Mouse (Mus musculus) neural tube, embryonic 13.5 days (tissue): ENCODE data around the gene Qrfp. TPM values are rescaled to one million over a fixed set of nuclear protein-coding genes. Genes with fewer than 3 reads are reported as not detected.

Source experiments
- ATAC-seq: fragments of 200-750 bp; cut with Nextera tagmentation; 2 replicates; pipeline ENCODE4 v1.8.0; 2017; ENCODE audit warnings: low read depth, mild to moderate bottlenecking, moderate TSS enrichment, moderate library complexity
- H3K27ac ChIP-seq: fragments of 300-500 bp; sonication (generic); replicated peaks from 2 replicates; pipeline ENCODE4 v1.5.1; 2015; ENCODE audit warnings: moderate library complexity, mild to moderate bottlenecking, inconsistent platforms
- H3K27me3 ChIP-seq: fragments of 300-500 bp; sonication (generic); 2 replicates; pipeline ENCODE4 v1.6.1; 2015; ENCODE audit warnings: mild to moderate bottlenecking, inconsistent platforms
- H3K36me3 ChIP-seq: fragments of 300-500 bp; sonication (generic); 2 replicates; pipeline ENCODE4 v1.6.1; 2015; ENCODE audit warnings: mild to moderate bottlenecking, inconsistent platforms
- H3K4me1 ChIP-seq: fragments of 300-500 bp; sonication (generic); replicated peaks from 2 replicates; pipeline ENCODE4 v1.6.1; 2015; ENCODE audit warnings: inconsistent platforms
- H3K4me2 ChIP-seq: fragments of 300-500 bp; sonication (generic); 2 replicates; pipeline ENCODE4 v1.6.1; 2015; ENCODE audit warnings: inconsistent platforms, mild to moderate bottlenecking, moderate library complexity
- H3K4me3 ChIP-seq: fragments of 300-500 bp; sonication (generic); 2 replicates; pipeline ENCODE4 v1.5.1; 2015; ENCODE audit warnings: mild to moderate bottlenecking, inconsistent platforms
- H3K9ac ChIP-seq: fragments of 300-500 bp; sonication (generic); 2 replicates; pipeline ENCODE4 v1.6.1; 2015; ENCODE audit warnings: moderate library complexity, mild to moderate bottlenecking, inconsistent platforms
- H3K9me3 ChIP-seq: fragments of 300-500 bp; sonication (generic); 2 replicates; pipeline ENCODE4 v1.6.1; 2016; ENCODE audit warnings: inconsistent platforms
- WGBS: fragments of 180-500 bp; shearing (Covaris S2); methylation state at CpG from one replicate; pipeline ENCODE4 v1.1.7; 2015; 5-methylcytosine and 5-hydroxymethylcytosine counted together
- polyA plus RNA-seq: library from polyadenylated mRNA; unstranded; fragments of >200 nt; fragmentation: Nextera tagmentation; extraction: Ambion mirVana; gene quantifications from 2 replicates; pipeline ENCODE4 v1.2.1, GENCODE M21; 2015

Qrfp gene
- polyA plus RNA-seq, 1 experiment from 2014 or later = 0.13 TPM

DNA sequence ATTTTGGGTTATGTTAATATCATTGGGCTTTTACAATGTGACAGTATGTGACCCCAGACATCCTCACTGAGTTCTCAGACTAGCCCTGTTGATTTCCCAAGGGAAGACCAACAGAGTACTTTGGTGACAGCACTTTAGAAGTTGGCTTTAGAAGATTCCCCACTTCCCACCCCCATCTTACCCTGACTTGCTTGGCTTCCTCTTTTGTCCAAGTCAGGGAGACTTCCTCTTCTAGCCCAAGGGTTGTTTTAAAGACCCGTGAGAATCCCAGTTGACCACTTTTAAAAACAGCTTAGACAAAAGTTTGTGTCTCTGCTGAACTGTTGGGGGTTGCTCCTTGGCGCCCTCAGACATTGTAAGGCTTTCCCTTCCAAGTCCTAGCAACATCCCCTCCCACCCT is 47.1 kb downstream of the Qrfp start:
- peaks cover 67% of the 10 kb centered on the region for H3K4me1 ChIP-seq
- no peak for ATAC-seq
- H3K27ac ChIP-seq = 0 out of 2 replicates have a peak overlapping the region, but pooled peaks have one; percentile 23
- no peak overlapping the region for H3K4me3 ChIP-seq
- H3K4me2 ChIP-seq = peak overlapping the region; percentile 86; the same call in 1 of the 2 replicates
- 11% methylated on average over 2 of the region's 2 CpGs for WGBS
- H3K9ac ChIP-seq = no peak overlapping the region
- H3K27me3 ChIP-seq = no peaks in the 10 kb centered on the region
- no peaks in the 10 kb centered on the region for H3K36me3 ChIP-seq
- H3K9me3 ChIP-seq = no peaks in the 10 kb centered on the region

DNA sequence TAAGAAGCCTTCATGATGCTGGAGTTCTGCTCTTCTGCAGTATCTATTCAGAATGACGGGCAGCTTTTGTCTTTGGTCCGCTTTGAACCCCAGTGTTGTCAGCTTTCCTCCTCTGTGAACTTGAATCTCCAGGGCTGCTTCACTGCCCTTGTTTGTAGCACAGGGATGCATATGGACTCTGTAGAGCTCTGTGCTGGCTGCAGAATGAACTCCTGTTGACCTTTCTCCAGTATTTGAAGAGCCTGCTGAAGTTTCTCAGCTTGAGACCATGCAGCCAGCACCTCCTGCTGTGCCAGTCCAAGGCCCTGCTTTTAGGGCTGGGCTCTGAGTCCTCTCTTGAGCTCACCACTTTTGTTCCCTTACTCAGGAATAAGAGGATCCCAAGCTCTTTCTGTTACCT is 47.5 kb downstream of the Qrfp start:
- Histone ChIP-seq H3K9ac (peak overlapping the region; percentile 27; the same call in 1 of the 2 replicates), H3K27me3 (no peaks in the 10 kb centered on the region), H3K36me3 (no peaks in the 10 kb centered on the region), H3K27ac (0 out of 2 replicates have a peak overlapping the region, but pooled peaks have one; percentile 23), H3K4me1 (peaks cover 66% of the 10 kb centered on the region), H3K9me3 (no peaks in the 10 kb centered on the region), H3K4me3 (no peak overlapping the region), H3K4me2 (peak overlapping the region; percentile 86)
- ATAC-seq = no peak
- WGBS = 9% methylated on average over 2 of the region's 2 CpGs

DNA sequence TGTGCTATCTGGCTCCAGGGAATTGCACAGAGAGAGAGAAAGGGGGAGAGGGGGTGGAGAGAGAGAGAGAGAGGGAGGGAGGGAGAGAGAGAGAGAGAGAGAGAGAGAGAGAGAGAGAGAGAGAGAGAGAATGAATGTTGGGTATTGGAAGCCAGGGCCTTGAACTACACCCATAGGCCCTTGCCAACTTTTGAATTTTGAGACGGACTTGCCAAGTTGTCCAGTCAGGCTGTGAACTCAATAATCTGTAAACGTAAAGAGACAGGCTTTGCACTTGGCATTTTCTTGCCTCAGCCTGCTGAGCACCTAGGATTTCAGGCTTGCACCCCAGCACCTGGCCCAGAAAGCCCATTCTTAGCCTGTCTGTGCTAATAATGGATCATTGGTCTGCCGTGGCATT is 48.2 kb downstream of the Qrfp start:
- H3K9me3 ChIP-seq = no peaks in the 10 kb centered on the region
- no peak for ATAC-seq
- WGBS = 22% methylated on average over 3 of the region's 3 CpGs
- no peaks in the 10 kb centered on the region for H3K27me3 ChIP-seq
- peak overlapping the region; percentile 86 for H3K4me2 ChIP-seq
- H3K36me3 ChIP-seq = no peaks in the 10 kb centered on the region
- H3K4me1 ChIP-seq = peaks cover 66% of the 10 kb centered on the region
- peak overlapping the region; percentile 84; the same call in 1 of the 2 replicates for H3K27ac ChIP-seq
- H3K9ac ChIP-seq = peak overlapping the region; percentile 93
- H3K4me3 ChIP-seq = peak overlapping the region; percentile 77

- Histone ChIP-seq H3K9me3 (no peaks in the 10 kb centered on the region), H3K27ac (peak overlapping the region; percentile 84), H3K27me3 (no peaks in the 10 kb centered on the region), H3K36me3 (no peaks in the 10 kb centered on the region), H3K4me3 (peak overlapping the region; percentile 77), H3K9ac (peak overlapping the region; percentile 93), H3K4me2 (peak overlapping the region; percentile 86), H3K4me1 (peaks cover 68% of the 10 kb centered on the region)
- no peak for ATAC-seq
- 6% methylated on average over 4 of the region's 4 CpGs for WGBS
These were observed 48.8 kb downstream of the Qrfp start for GRCm38 (mm10) chr2:31761585-31761984.

DNA sequence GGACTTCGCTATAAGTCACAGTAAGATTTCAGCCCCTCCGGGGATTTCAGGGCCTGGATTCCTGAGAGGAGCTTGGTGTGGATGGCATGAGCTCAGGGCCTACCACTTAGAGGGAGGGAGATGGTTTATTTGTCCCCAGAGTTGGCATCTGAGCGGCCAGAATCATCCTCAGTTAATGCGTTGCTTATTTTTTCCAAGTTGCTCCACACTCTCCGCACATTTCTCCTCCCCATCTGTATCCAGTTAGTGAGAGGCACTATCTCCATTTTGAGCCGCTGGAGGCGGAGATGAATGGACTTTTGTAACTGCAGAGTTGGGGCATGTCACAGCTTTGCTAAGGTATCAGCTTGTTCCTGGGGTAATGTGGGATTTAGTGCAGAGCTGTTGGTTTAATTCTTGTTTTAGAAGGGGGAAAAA is 49.3 kb downstream of the Qrfp start:
- Histone ChIP-seq H3K4me2 (peak overlapping the region; percentile 86), H3K9me3 (no peaks in the 10 kb centered on the region), H3K27ac (peak overlapping the region; percentile 84), H3K4me1 (peaks cover 67% of the 10 kb centered on the region), H3K4me3 (peak overlapping the region; percentile 77), H3K36me3 (no peaks in the 10 kb centered on the region), H3K9ac (peak overlapping the region; percentile 93), H3K27me3 (no peaks in the 10 kb centered on the region)
- ATAC-seq = no peak
- WGBS = 7% methylated on average over 7 of the region's 7 CpGs

- ATAC-seq = no peak
- Histone ChIP-seq H3K4me2 (peak overlapping the region; percentile 86), H3K27me3 (no peaks in the 10 kb centered on the region), H3K9ac (peak overlapping the region; percentile 93), H3K27ac (peak overlapping the region; percentile 84), H3K4me3 (peak overlapping the region; percentile 77), H3K4me1 (peaks cover 61% of the 10 kb centered on the region), H3K9me3 (no peaks in the 10 kb centered on the region), H3K36me3 (no peaks in the 10 kb centered on the region; the same call in 1 of the 2 replicates)
- 3% methylated on average over 1 of the region's 1 CpGs for whole genome bisulfite sequencing
These were observed 49.9 kb downstream of the Qrfp start for GRCm38 (mm10) chr2:31760486-31760885.

DNA sequence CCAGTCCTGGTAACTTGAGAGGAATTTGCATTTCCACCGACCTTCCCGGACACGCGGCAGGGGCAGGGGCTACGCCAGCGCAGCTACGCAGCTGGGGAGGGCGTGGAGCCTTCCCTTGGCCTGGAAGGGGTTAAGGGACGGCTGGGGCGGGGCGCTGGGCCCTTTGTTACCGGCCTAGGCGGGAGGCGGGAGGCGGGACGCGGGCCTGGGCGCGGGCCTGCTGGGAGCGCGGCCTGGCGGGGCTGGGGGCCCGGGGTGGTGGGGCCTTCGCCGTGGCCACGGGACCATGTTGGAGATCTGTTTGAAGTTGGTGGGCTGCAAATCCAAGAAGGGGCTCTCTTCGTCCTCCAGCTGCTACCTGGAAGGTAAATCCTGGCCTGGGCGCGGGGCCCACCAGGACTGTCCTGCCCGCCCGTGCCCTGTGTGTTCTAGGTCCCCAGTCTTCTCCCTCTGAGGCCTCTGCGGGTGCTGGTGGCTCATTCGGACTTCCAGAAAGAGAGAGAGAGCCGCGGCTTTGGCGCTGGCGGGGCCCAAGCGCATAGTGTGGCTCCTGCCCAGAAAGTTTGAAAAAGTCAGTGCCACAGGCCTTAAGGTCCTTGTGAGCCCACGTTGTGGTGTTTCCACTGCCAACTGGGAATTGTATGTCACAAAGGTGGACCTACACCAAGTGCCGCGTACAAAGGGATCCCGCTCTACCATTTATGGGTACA is 50.5 kb downstream of the Qrfp start:
- ATAC-seq = peak; percentile 84
- peak overlapping the region; percentile 93 for H3K9ac ChIP-seq
- peak overlapping the region; percentile 77 for H3K4me3 ChIP-seq
- peak overlapping the region; percentile 84 for H3K27ac ChIP-seq
- WGBS = under 1% methylated on average over 37 of the region's 42 CpGs
- peak overlapping the region; percentile 86 for H3K4me2 ChIP-seq
- no peaks in the 10 kb centered on the region for H3K9me3 ChIP-seq
- H3K36me3 ChIP-seq = no peaks in the 10 kb centered on the region; the same call in 1 of the 2 replicates
- no peaks in the 10 kb centered on the region for H3K27me3 ChIP-seq
- peaks cover 61% of the 10 kb centered on the region for H3K4me1 ChIP-seq

DNA sequence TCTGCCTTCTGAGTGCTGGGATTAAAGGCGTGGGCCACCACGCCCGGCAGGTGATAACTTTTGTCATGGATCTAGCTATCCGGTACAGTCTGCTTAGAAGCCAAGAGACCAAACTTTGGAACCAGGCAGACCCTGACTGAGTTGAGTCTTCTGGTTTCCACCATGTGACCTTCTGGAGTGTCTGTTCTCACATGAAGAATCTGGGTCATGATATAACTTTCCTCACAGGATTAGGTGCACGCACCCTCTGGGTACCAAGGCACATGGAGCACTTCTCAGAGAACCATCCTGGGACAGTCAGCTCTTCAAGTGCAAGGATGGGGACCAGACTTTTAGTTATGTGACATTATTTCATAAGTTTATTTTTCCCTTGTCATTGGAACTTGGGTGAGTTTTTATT is 51.4 kb downstream of the Qrfp start:
- no peaks in the 10 kb centered on the region; the same call in 1 of the 2 replicates for H3K36me3 ChIP-seq
- 90% methylated on average over 5 of the region's 5 CpGs for WGBS
- H3K9me3 ChIP-seq = 0 out of 2 replicates have a peak, but pooled peaks cover 2% of the 10 kb centered on the region
- H3K9ac ChIP-seq = peak overlapping the region; percentile 93; the same call in 1 of the 2 replicates
- peaks cover 61% of the 10 kb centered on the region for H3K4me1 ChIP-seq
- no peak for ATAC-seq
- H3K27me3 ChIP-seq = no peaks in the 10 kb centered on the region
- no peak overlapping the region for H3K27ac ChIP-seq
- peak overlapping the region; percentile 86 for H3K4me2 ChIP-seq
- H3K4me3 ChIP-seq = peak overlapping the region; percentile 77; the same call in 1 of the 2 replicates

GRCm38 (mm10) chr2:31757472-31757871 is 52.9 kb downstream of the Qrfp start:
- Histone ChIP-seq H3K36me3 (no peaks in the 10 kb centered on the region; the same call in 1 of the 2 replicates), H3K4me3 (no peak overlapping the region), H3K9ac (no peak overlapping the region; the same call in 1 of the 2 replicates), H3K4me1 (peaks cover 48% of the 10 kb centered on the region), H3K27me3 (no peaks in the 10 kb centered on the region), H3K9me3 (0 out of 2 replicates have a peak, but pooled peaks cover 5% of the 10 kb centered on the region), H3K4me2 (no peak overlapping the region), H3K27ac (peak overlapping the region; percentile 54; the same call in 1 of the 2 replicates)
- ATAC-seq = no peak

Other genes starting within 250 kb of the Qrfp start
- 64.2 and 70.8 TPM in 2 replicates for gene Fubp3, start 237.9 kb downstream of the Qrfp start, polyA plus RNA-seq
- 36.4 and 45.9 TPM in 2 replicates for gene Prdm12, start 170.5 kb downstream of the Qrfp start, polyA plus RNA-seq
- 41.9 and 42.6 TPM in 2 replicates for gene Exosc2, start 139.9 kb downstream of the Qrfp start, polyA plus RNA-seq
- gene Abl1, start 122.2 kb downstream of the Qrfp start, polyA plus RNA-seq = 19.3 and 21.6 TPM in 2 replicates
- 2.8 and 3.1 TPM in 2 replicates for gene Fibcd1, start 35.4 kb upstream of the Qrfp start, polyA plus RNA-seq
- gene Lamc3, start 76.7 kb upstream of the Qrfp start, polyA plus RNA-seq = 5.3 and 5.7 TPM in 2 replicates
- 23.1 and 29.1 TPM in 2 replicates for gene Aif1l, start 139.6 kb upstream of the Qrfp start, polyA plus RNA-seq
- gene Nup214, start 163.9 kb upstream of the Qrfp start, polyA plus RNA-seq = 74.2 and 74.5 TPM in 2 replicates